Mouse (Mus musculus) CD4-positive, CD25-positive, alpha-beta regulatory T cell, adult 4 months (primary cell): ENCODE results near the gene Gse1. TPM values are rescaled to one million over a fixed set of nuclear protein-coding genes. Genes with fewer than 3 reads are reported as not detected.

Experiments
- ATAC-seq: one replicate; pipeline ENCODE4 v1.8.0; 2017
- polyA plus RNA-seq, 2 experiments: library from polyadenylated mRNA; unstranded; fragments of 100-300 nt; shearing (Covaris generic); gene quantifications; one replicate each; pipeline ENCODE4 v1.2.1; 2017

Gse1 gene
- polyA plus RNA-seq, 2 experiments from 2014 or later: 2.2 to 4.2 TPM

DNA sequence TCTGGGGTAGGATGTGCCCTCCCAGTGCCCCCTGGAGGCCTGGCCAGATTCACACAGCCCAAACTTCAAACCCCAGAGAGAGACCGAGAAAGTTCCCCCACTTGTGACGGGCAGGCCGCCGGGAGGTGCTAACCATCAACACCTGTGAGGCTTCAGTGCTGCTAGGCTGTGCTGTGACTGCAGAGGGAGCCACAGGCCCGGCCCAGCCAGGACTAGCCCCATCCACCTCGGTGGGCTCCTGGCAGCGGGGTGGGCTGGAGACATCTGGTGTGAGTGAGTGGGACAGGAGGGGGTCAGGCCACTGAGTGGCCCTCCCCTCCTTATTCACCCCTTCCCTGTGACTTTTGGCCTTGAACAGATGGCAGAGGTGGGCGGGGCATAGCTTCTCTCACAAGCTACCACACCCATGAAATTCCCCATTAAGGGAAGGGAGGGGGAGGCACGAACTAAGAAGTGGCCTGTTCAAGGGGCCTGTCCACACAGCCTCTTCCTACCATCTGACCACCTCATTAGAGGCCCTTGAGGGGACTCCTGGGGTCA is 179.5 kb downstream of the Gse1 start:
- no peak for ATAC-seq

GRCm38 (mm10) chr8:120408241-120409215 is 180.3 kb downstream of the Gse1 start:
- ATAC-seq: no peak

GRCm38 (mm10) chr8:120409371-120410013 is 181.2 kb downstream of the Gse1 start:
- ATAC-seq: no peak

DNA sequence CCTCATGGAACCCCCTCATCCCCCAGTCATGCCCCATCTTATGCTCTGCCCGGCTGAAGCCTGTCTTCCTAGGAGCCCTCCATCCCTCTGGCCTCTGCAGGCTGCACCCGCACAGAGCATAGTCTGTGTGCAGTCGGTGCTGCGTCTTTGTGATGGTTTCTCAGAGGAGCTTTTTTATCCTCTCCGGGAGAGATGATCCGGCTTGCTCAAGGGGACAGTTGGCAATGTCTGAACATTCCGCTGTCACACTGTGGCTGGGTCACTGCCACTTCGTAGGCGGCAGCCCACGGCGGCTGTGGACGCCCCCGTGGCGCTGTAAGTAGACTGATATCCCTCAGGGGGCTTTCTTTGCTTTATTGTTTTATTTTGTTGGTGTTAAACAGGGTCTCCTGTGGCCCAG is 182.8 kb downstream of the Gse1 start:
- ATAC-seq: no peak

DNA sequence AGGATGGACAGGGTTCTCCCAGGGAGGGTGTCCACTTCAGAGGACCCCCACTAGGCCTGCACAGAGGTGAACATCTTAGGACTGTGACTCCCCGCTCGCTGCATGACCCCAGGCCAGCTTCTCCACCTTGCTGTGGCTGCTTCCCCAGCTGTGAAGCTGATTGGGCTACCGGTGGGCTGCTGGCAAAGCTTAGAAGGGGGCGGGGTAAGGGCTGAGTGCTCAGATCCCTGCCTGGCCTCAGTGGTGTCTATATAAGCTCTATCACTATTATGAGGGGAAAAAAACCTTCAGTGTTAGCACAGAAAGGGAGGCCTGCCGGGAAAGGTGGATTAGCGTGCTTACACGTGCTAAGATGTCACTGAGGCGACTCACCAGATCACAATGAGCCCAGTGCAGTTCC is 183.6 kb downstream of the Gse1 start:
- ATAC-seq: no peak

DNA sequence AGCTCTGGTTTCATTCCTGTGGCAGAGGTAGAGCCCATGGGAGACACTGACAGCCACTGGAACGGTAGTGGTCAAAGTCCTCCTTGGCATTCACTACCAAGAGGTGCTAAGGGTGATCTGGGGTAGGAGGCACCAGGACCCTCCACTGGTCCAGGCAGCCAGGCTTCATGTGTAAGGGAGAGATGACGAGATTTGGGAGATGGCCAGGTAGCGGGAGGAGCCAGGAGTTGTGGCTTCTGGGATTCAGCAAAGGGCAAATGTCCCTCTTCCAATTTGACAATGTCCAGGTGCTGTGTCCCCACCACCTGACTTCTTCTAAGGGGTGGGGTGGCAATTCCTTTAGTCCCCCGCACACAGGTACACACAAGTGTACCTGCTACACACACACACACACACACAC is 184.1 kb downstream of the Gse1 start:
- no peak for ATAC-seq

- ATAC-seq: no peak
Observed at GRCm38 (mm10) chr8:120412911-120413625, 184.8 kb downstream of the Gse1 start.

DNA sequence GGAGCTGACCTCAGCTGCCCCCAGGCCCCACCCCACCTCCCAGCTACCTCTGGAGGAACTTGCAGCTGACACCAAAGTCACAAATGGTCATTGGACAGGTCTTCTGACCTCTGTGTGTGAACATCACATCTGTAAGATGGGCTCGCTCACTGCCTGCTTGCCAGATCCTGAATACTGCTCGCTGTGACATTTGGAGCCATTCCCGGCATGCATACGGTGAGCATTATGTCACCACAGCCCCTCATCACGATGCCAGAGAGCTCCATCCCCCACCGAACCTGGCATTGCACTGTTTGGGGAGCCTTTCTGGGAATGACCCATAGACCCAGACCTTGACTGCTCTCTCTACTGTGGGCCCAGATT is 185.4 kb downstream of the Gse1 start:
- no peak for ATAC-seq

DNA sequence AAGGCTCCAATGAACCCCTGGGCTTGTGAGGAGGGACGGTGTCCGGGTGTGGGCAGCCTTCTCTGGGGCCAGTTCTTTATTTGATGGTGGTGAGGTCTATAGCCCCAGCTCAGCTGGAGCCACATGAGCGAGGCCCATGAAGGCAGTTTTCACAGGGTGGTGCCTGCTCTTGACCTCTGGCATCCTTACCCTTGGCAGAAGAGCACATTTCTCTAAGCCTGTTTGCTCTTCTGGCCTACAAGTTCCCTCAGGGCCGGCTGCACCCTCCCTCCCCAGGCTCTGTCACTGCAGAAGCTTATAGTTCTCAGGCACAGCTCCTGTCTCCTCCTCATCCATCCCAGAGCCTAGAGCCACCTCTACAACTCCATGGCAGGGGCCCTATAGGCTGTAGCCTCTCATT is 186.0 kb downstream of the Gse1 start:
- ATAC-seq: no peak

- ATAC-seq: no peak
Observed at GRCm38 (mm10) chr8:120415474-120415873, 187.2 kb downstream of the Gse1 start.

DNA sequence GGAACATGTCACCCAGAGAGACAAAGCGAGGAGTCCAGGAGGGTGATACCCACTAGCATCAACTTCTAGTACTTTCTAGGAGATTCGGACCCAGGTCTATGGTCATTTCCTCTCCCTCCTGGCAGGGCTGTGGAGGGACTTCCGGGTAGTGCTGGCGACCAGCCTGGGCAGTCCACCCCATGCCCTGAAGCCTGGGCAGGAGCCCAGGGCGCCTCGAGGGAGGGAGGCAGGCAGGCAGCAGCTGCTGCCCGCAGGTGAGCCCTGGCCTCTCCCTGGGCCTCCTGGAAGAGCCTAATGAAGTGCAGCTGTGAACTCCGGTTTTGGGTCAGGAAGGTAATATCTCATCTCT is 187.9 kb downstream of the Gse1 start:
- no peak for ATAC-seq

GRCm38 (mm10) chr8:120416522-120417394 is 188.5 kb downstream of the Gse1 start:
- no peak for ATAC-seq

- ATAC-seq: no peak
Observed at GRCm38 (mm10) chr8:120418188-120418587, 189.9 kb downstream of the Gse1 start.

DNA sequence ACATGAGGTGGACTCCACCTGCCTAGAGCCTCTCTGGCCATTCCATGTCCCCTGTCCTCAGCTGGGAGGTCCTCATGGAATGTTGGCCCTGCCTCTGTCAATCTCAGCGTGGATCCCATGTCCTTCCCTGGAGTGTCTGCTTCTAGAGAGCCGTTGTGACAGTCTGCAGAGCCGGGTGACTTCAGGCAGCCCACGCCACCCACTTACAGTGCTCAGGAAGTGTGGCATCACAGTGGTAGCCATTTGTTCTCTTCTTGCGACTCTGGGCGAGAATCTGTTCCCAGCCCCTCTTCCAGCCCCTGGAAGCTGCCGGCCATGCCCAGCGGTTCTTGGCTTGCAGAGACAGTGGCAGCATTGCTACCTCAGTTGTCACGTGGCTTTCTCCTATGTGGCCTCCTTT is 191.4 kb downstream of the Gse1 start:
- ATAC-seq: no peak

GRCm38 (mm10) chr8:120420226-120420625 is 192.0 kb downstream of the Gse1 start:
- no peak for ATAC-seq

DNA sequence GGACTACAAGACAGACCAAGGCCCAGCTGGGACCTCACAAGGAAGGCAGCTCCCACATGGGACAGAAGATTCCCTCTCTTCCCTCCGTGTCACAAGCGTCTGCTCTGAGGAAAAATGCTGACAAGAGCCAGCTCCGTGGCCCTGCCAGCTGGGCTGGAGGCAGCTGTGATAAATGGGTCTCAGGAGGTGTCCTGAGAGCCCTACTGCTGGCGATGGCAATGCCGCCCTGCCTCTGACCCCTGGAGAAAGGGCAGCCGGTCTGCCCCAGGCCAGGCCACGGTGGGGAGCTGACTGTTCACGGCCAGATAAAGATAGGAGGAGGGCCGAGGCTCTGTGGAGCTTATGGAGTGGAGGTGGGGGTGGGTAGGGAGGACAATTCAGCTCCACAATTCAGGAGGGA is 193.4 kb downstream of the Gse1 start:
- ATAC-seq: no peak

GRCm38 (mm10) chr8:120422236-120422635 is 194.0 kb downstream of the Gse1 start:
- no peak for ATAC-seq

DNA sequence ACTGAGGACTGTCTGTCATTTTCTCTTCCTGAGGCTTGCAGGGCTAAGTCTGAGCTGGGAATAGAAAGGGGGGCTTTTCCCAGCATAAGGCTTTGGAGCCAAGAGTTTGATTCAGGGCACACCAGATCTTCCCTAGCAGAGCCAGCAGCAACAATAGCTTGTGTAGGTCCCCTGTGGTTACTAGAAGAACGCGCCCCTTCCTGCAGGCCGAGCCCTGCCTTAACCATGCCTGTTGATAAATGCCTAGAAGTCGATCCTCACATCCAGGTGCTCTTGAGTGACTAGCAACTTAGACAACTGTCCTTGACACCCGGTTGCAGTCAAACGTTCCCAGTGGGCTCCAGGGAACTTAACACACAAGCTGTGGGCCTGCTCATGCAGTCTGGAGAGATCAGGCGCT is 195.3 kb downstream of the Gse1 start:
- no peak for ATAC-seq

DNA sequence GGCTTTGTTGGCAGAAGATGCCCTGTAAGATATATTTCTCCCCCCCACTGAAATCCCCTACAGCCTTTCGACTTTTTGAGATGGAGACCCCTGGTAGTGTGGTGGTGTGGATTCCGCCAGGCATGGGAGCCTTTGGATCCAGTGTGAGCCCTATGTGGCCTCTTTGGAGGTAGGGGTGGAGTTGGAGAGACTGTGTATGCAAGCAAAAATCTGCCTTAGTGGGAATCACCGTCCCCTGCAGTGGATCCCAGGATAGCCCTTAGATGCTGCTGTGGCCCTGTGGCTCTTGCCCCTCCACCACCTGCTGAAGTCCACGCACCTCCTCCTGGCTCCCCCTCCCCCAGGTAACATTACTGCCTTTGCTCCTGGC is 196.6 kb downstream of the Gse1 start:
- no peak for ATAC-seq

- ATAC-seq: no peak
Observed at GRCm38 (mm10) chr8:120425199-120425941, 197.1 kb downstream of the Gse1 start.

DNA sequence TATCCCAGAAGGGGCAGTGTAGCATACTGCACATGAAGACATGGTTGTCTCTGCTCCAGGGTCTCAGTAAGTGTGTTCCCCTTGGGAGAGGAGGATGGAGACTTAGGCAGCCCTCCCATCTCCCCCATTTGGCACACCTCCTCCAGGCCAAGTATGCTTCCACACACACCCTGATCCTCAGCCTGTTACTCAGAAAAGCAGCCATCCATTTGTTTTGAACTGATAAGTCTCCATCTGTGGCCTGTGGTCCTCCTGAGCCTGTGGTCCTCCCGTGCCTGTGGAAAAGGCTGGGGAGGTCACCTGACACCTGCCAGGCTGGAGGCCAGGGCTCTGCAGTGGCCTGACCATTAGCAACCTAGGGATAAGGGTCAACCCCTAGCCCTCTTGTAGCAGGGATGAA is 197.8 kb downstream of the Gse1 start:
- ATAC-seq: no peak
